ENCODE assay signal across 19 mouse cellular contexts in the genomic region with DNA sequence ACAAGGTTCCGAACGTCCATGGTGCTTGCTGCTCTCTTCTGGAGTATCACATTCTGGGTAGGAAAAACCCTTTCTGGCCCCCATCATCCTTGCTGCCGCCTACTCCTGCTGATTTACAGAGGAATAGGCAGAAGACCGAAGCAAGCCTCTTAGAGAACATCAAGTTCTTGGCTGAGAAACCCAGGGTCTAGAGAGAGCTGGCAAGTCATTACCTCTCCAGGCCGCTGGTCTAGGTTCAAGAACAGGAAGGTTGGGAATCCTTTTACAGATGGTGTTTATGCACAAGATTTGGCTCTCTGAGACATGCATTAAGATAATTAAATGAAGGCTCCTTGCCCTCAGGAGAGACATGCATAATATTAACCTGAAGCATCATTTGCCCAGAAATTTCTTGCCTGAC.
"Had no signal": no experiment of that assay in that cellular context is flagged by ENCODE, and none has a peak within 500 bp of the region (broad histone marks: within the 10 kb centered on the region; RNA-seq: fewer than 3 reads in every experiment).

No protein-coding gene starts in this region.

- H3K4me3 ChIP-seq: kidney, embryonic 15.5 days; left cerebral cortex, adult 2 months; liver, embryonic 13.5 days; midbrain, embryonic 12.5 days; midbrain, embryonic 15.5 days; myocyte; neural tube, embryonic 13.5 days had no signal

- H3K27me3 ChIP-seq: kidney, embryonic 15.5 days; liver, embryonic 13.5 days; midbrain, embryonic 12.5 days; midbrain, embryonic 15.5 days; neural tube, embryonic 13.5 days had no signal

- H3K27ac ChIP-seq: kidney, embryonic 15.5 days; left cerebral cortex, adult 2 months; liver, embryonic 13.5 days; macrophage; midbrain, embryonic 12.5 days; midbrain, embryonic 15.5 days; neural tube, embryonic 13.5 days; stomach, postnatal 0 days had no signal

- DNase-seq: kidney, adult 8-10 months; kidney, postnatal 10 days; kidney, postnatal 36 days; liver, embryonic 13.5 days; lung, adult 2 months; lung, postnatal 14 days; retina, postnatal 1 day; right cerebral cortex, postnatal 25 days; thymus, adult 2 months; thymus, postnatal 14 days; thymus, postnatal 4 days had no signal

- H3K36me3 ChIP-seq: liver, embryonic 13.5 days; midbrain, embryonic 15.5 days had no signal
